Mouse (Mus musculus): ENCODE results near the gene Acmsd. TPM values are rescaled to one million over a fixed set of nuclear protein-coding genes. Genes with fewer than 3 reads are reported as not detected.

Acmsd gene
- polyA plus RNA-seq, 1 experiment: not detected

- TF ChIP-seq POLR2A (IDR thresholded peaks at IDR 0.05; ENCODE audit: low read depth, low read length): peak; percentile 92
- no peak for TF ChIP-seq CTCF (IDR thresholded peaks at IDR 0.05; ENCODE audit: borderline replicate concordance, insufficient read depth, low read length)
- peak within 1 kb of the TSS; percentile 93 for H3K4me3 ChIP-seq (ENCODE audit: insufficient read depth, low read length)
- H3K4me1 ChIP-seq (ENCODE audit: control insufficient read depth, insufficient read depth, low read length): peaks cover 4% of the 10 kb centered on the region; the same call in 1 of the 2 replicates
- peak within 1 kb of the TSS; percentile 89 for H3K27ac ChIP-seq (ENCODE audit: insufficient read depth, low read length)
Measured at GRCm38 (mm10) chr1:127773803-127774500, 44.7 kb downstream of the Acmsd start, which contains the start of gene Ccnt2. Gene Ccnt2 (plus strand): TSS chr1:127774164.

GRCm38 (mm10) chr1:127774501-127774880 is 45.3 kb downstream of the Acmsd start:
- TF ChIP-seq POLR2A (IDR thresholded peaks at IDR 0.05; ENCODE audit: low read depth, low read length): no peak
- TF ChIP-seq CTCF (IDR thresholded peaks at IDR 0.05; ENCODE audit: borderline replicate concordance, insufficient read depth, low read length): no peak
- Histone ChIP-seq H3K27ac (ENCODE audit: insufficient read depth, low read length) (peak overlapping the region; percentile 83), H3K4me1 (ENCODE audit: control insufficient read depth, insufficient read depth, low read length) (peaks cover 4% of the 10 kb centered on the region), H3K4me3 (ENCODE audit: insufficient read depth, low read length) (peak overlapping the region; percentile 93)

- Histone ChIP-seq H3K4me3 (ENCODE audit: insufficient read depth, low read length) (peak overlapping the region; percentile 93), H3K27ac (ENCODE audit: insufficient read depth, low read length) (no peak overlapping the region), H3K4me1 (ENCODE audit: control insufficient read depth, insufficient read depth, low read length) (peaks cover 4% of the 10 kb centered on the region)
- no peak for TF ChIP-seq POLR2A (IDR thresholded peaks at IDR 0.05; ENCODE audit: low read depth, low read length)
- no peak for TF ChIP-seq CTCF (IDR thresholded peaks at IDR 0.05; ENCODE audit: borderline replicate concordance, insufficient read depth, low read length)
Measured at GRCm38 (mm10) chr1:127775206-127775720, 46.0 kb downstream of the Acmsd start.

GRCm38 (mm10) chr1:127776246-127776645 is 47.0 kb downstream of the Acmsd start:
- H3K4me3 ChIP-seq (ENCODE audit: insufficient read depth, low read length): peak overlapping the region; percentile 36

GRCm38 (mm10) chr1:127778611-127779010 is 49.4 kb downstream of the Acmsd start:
- TF ChIP-seq CTCF (IDR thresholded peaks at IDR 0.05; ENCODE audit: borderline replicate concordance, insufficient read depth, low read length): no peak
- TF ChIP-seq POLR2A (IDR thresholded peaks at IDR 0.05; ENCODE audit: low read depth, low read length): no peak
- H3K4me1 ChIP-seq (ENCODE audit: control insufficient read depth, insufficient read depth, low read length): peaks cover 9% of the 10 kb centered on the region
- H3K27ac ChIP-seq (ENCODE audit: insufficient read depth, low read length): no peak overlapping the region
- H3K4me3 ChIP-seq (ENCODE audit: insufficient read depth, low read length): no peak overlapping the region

More at GRCm38 (mm10) chr1:127776246-127776645, 47.0 kb downstream of the Acmsd start:
- no peak for TF ChIP-seq CTCF (IDR thresholded peaks at IDR 0.05; ENCODE audit: borderline replicate concordance, insufficient read depth, low read length)
- TF ChIP-seq POLR2A (IDR thresholded peaks at IDR 0.05; ENCODE audit: low read depth, low read length): no peak
- Histone ChIP-seq H3K27ac (ENCODE audit: insufficient read depth, low read length) (no peak overlapping the region), H3K4me1 (ENCODE audit: control insufficient read depth, insufficient read depth, low read length) (peaks cover 7% of the 10 kb centered on the region)

GRCm38 (mm10) chr1:127780142-127780541 is 50.9 kb downstream of the Acmsd start:
- TF ChIP-seq POLR2A (IDR thresholded peaks at IDR 0.05; ENCODE audit: low read depth, low read length) (no peak), CTCF (IDR thresholded peaks at IDR 0.05; ENCODE audit: borderline replicate concordance, insufficient read depth, low read length) (no peak)
- peaks cover 12% of the 10 kb centered on the region for H3K4me1 ChIP-seq (ENCODE audit: control insufficient read depth, insufficient read depth, low read length)
- H3K27ac ChIP-seq (ENCODE audit: insufficient read depth, low read length): no peak overlapping the region
- no peak overlapping the region for H3K4me3 ChIP-seq (ENCODE audit: insufficient read depth, low read length)

- Histone ChIP-seq H3K27ac (ENCODE audit: insufficient read depth, low read length) (no peak overlapping the region), H3K4me3 (ENCODE audit: insufficient read depth, low read length) (no peak overlapping the region), H3K4me1 (ENCODE audit: control insufficient read depth, insufficient read depth, low read length) (peaks cover 12% of the 10 kb centered on the region)
- TF ChIP-seq POLR2A (IDR thresholded peaks at IDR 0.05; ENCODE audit: low read depth, low read length) (no peak), CTCF (IDR thresholded peaks at IDR 0.05; ENCODE audit: borderline replicate concordance, insufficient read depth, low read length) (no peak)
Measured at GRCm38 (mm10) chr1:127780849-127781248, 51.6 kb downstream of the Acmsd start.

GRCm38 (mm10) chr1:127783862-127784261 is 54.6 kb downstream of the Acmsd start:
- H3K4me3 ChIP-seq (ENCODE audit: insufficient read depth, low read length): no peak overlapping the region
- H3K4me1 ChIP-seq (ENCODE audit: control insufficient read depth, insufficient read depth, low read length): peaks cover 10% of the 10 kb centered on the region
- H3K27ac ChIP-seq (ENCODE audit: insufficient read depth, low read length): no peak overlapping the region
- TF ChIP-seq POLR2A (IDR thresholded peaks at IDR 0.05; ENCODE audit: low read depth, low read length): no peak
- no peak for TF ChIP-seq CTCF (IDR thresholded peaks at IDR 0.05; ENCODE audit: borderline replicate concordance, insufficient read depth, low read length)

- Histone ChIP-seq H3K4me1 (ENCODE audit: control insufficient read depth, insufficient read depth, low read length) (peaks cover 10% of the 10 kb centered on the region), H3K4me3 (ENCODE audit: insufficient read depth, low read length) (no peak overlapping the region), H3K27ac (ENCODE audit: insufficient read depth, low read length) (no peak overlapping the region)
- TF ChIP-seq CTCF (IDR thresholded peaks at IDR 0.05; ENCODE audit: borderline replicate concordance, insufficient read depth, low read length) (no peak), POLR2A (IDR thresholded peaks at IDR 0.05; ENCODE audit: low read depth, low read length) (no peak)
Measured at GRCm38 (mm10) chr1:127785882-127786281, 56.7 kb downstream of the Acmsd start.

GRCm38 (mm10) chr1:127788943-127789342 is 59.7 kb downstream of the Acmsd start:
- H3K27ac ChIP-seq (ENCODE audit: insufficient read depth, low read length): no peak overlapping the region
- peaks cover under 1% of the 10 kb centered on the region; the same call in 1 of the 2 replicates for H3K4me1 ChIP-seq (ENCODE audit: control insufficient read depth, insufficient read depth, low read length)
- H3K4me3 ChIP-seq (ENCODE audit: insufficient read depth, low read length): no peak overlapping the region
- no peak for TF ChIP-seq POLR2A (IDR thresholded peaks at IDR 0.05; ENCODE audit: low read depth, low read length)
- no peak for TF ChIP-seq CTCF (IDR thresholded peaks at IDR 0.05; ENCODE audit: borderline replicate concordance, insufficient read depth, low read length)

Measured in embryonic fibroblast, embryonic 13.5 days (primary cell).